Mouse (Mus musculus) lung, adult 2 months (tissue): ENCODE measurements around the gene Duox2. TPM values are rescaled to one million over a fixed set of nuclear protein-coding genes. Genes with fewer than 3 reads are reported as not detected.

Experiments
- DNase-seq: peaks from one replicate; pipeline ENCODE4 v3.0.0; 2022
- H3K4me1 ChIP-seq: fragments of 200-500 bp; 2 replicates; pipeline ENCODE4 v1.6.1; 2011; ENCODE audit warnings: low read length; ENCODE audit not compliant: control insufficient read depth, insufficient read depth
- H3K4me3 ChIP-seq: fragments of 200-500 bp; replicated peaks from 2 replicates; pipeline ENCODE3; 2011; ENCODE audit warnings: low read depth, mild to moderate bottlenecking, control low read depth, low read length; ENCODE audit errors: extremely low read depth
- CTCF ChIP-seq: fragments of 200-500 bp; IDR thresholded peaks from 2 replicates; pipeline ENCODE4 v1.5.1; 2011; ENCODE audit warnings: mild to moderate bottlenecking, low read length, control low read depth; ENCODE audit not compliant: insufficient read depth
- POLR2A ChIP-seq: fragments of 200-500 bp; IDR thresholded peaks from 2 replicates; pipeline ENCODE4 v1.6.1; 2011; ENCODE audit warnings: low read depth, mild to moderate bottlenecking, control low read depth, low read length, borderline replicate concordance; ENCODE audit errors: extremely low read depth
- WGBS: fragments of 180-500 bp; shearing (Covaris S2); methylation state at CpG from one replicate; pipeline ENCODE4 v1.1.7; 2018; 5-methylcytosine and 5-hydroxymethylcytosine counted together
- polyA plus RNA-seq: library from polyadenylated mRNA; depleted of rRNA; stranded (reverse); fragments of >200 nt; gene quantifications from 2 replicates; pipeline ENCODE4 v1.2.3, GENCODE M21; 2012

Gene Duox2
- polyA plus RNA-seq, 1 experiment, result 0.72 TPM

GRCm38 (mm10) chr2:122324586-122324985 is 26.3 kb upstream of the Duox2 start:
- H3K4me1 ChIP-seq, result no peaks in the 10 kb centered on the region
- TF ChIP-seq CTCF, result no peak
- TF ChIP-seq POLR2A, result no peak
- 75% methylated on average over 3 of the region's 3 CpGs for WGBS
- no peak overlapping the region for H3K4me3 ChIP-seq
- DNase-seq, result no peak

- no peaks in the 10 kb centered on the region for H3K4me1 ChIP-seq
- no peak overlapping the region for H3K4me3 ChIP-seq
- 57% methylated on average over 3 of the region's 3 CpGs for WGBS
- TF ChIP-seq CTCF (no peak), POLR2A (no peak)
- no peak for DNase-seq
Observed at GRCm38 (mm10) chr2:122323960-122324359, 25.7 kb upstream of the Duox2 start.

GRCm38 (mm10) chr2:122317384-122317783 is 19.1 kb upstream of the Duox2 start:
- no peak overlapping the region for H3K4me3 ChIP-seq
- WGBS, result 51% methylated on average over 4 of the region's 4 CpGs
- peaks cover 2% of the 10 kb centered on the region; the same call in 1 of the 2 replicates for H3K4me1 ChIP-seq
- no peak for DNase-seq
- TF ChIP-seq POLR2A (no peak), CTCF (no peak)

- TF ChIP-seq CTCF (no peak), POLR2A (no peak)
- DNase-seq, result no peak
- peaks cover 2% of the 10 kb centered on the region; the same call in 1 of the 2 replicates for H3K4me1 ChIP-seq
- H3K4me3 ChIP-seq, result no peak within 1 kb of the TSS
- WGBS, result 81% methylated on average over 7 of the region's 7 CpGs
Observed at GRCm38 (mm10) chr2:122315372-122315771, 17.1 kb upstream of the Duox2 start, which contains the start of gene Duox1. TSS of gene Duox1 (plus strand) at chr2:122315672.

- Histone ChIP-seq H3K4me3 (no peak within 1 kb of the TSS), H3K4me1 (peaks cover 2% of the 10 kb centered on the region; the same call in 1 of the 2 replicates)
- 4% methylated on average over 24 of the region's 24 CpGs for WGBS
- TF ChIP-seq POLR2A (no peak), CTCF (no peak)
- no peak for DNase-seq
Observed at GRCm38 (mm10) chr2:122313536-122313935, 15.3 kb upstream of the Duox2 start, which contains the start of gene Duoxa1. TSS of gene Duoxa1 (minus strand) at chr2:122313730.

- Histone ChIP-seq H3K4me1 (peaks cover 2% of the 10 kb centered on the region; the same call in 1 of the 2 replicates), H3K4me3 (no peak overlapping the region)
- 3% methylated on average over 27 of the region's 27 CpGs for WGBS
- TF ChIP-seq CTCF, result peak; percentile 79
- no peak for TF ChIP-seq POLR2A
- DNase-seq, result peak; percentile 56
Observed at GRCm38 (mm10) chr2:122312722-122313417, 14.6 kb upstream of the Duox2 start.

GRCm38 (mm10) chr2:122311561-122311960 is 13.3 kb upstream of the Duox2 start:
- H3K4me3 ChIP-seq, result no peak overlapping the region
- H3K4me1 ChIP-seq, result peaks cover 2% of the 10 kb centered on the region; the same call in 1 of the 2 replicates
- 60% methylated on average over 2 of the region's 2 CpGs for WGBS
- no peak for DNase-seq
- no peak for TF ChIP-seq POLR2A
- TF ChIP-seq CTCF, result no peak

GRCm38 (mm10) chr2:122309647-122310046 is 11.4 kb upstream of the Duox2 start:
- TF ChIP-seq POLR2A (no peak), CTCF (no peak)
- WGBS, result 36% methylated on average over 3 of the region's 3 CpGs
- H3K4me1 ChIP-seq, result peaks cover 2% of the 10 kb centered on the region; the same call in 1 of the 2 replicates
- no peak for DNase-seq
- H3K4me3 ChIP-seq, result no peak overlapping the region

- H3K4me1 ChIP-seq, result peaks cover 6% of the 10 kb centered on the region
- 26% methylated on average over 4 of the region's 4 CpGs for WGBS
- no peak for TF ChIP-seq POLR2A
- DNase-seq, result no peak
- H3K4me3 ChIP-seq, result no peak overlapping the region
Observed at GRCm38 (mm10) chr2:122306184-122306583, 7.9 kb upstream of the Duox2 start.

GRCm38 (mm10) chr2:122305097-122305892 is 7.0 kb upstream of the Duox2 start:
- DNase-seq, result no peak

More at GRCm38 (mm10) chr2:122305097-122305892, 7.0 kb upstream of the Duox2 start:
- Histone ChIP-seq H3K4me1 (peaks cover 11% of the 10 kb centered on the region), H3K4me3 (no peak overlapping the region)
- 87% methylated on average over 16 of the region's 16 CpGs for WGBS
- TF ChIP-seq POLR2A, result no peak
- TF ChIP-seq CTCF, result no peak
